Mouse (Mus musculus): Measurements from ENCODE around the gene Rasal1. TPM values are rescaled to one million over a fixed set of nuclear protein-coding genes. Genes with fewer than 3 reads are reported as not detected.

Gene Rasal1
- polyA plus RNA-seq, 1 experiment, result 2.0 TPM

GRCm38 (mm10) chr5:120605241-120605661, 43.4 kb upstream of the Rasal1 start:
- no peak for TF ChIP-seq CTCF (IDR thresholded peaks at IDR 0.05; ENCODE audit: low read depth, low read length)
- no peak for TF ChIP-seq EP300 (IDR thresholded peaks at IDR 0.05; ENCODE audit: insufficient read depth, low read depth, low read length)
- TF ChIP-seq POLR2A (IDR thresholded peaks at IDR 0.05; ENCODE audit: insufficient read depth, low read length), result no peak
- peaks cover 3% of the 10 kb centered on the region for H3K4me1 ChIP-seq (ENCODE audit: control insufficient read depth, insufficient read depth, low read length)
- H3K9me3 ChIP-seq (replicated peaks; ENCODE audit: control insufficient read depth, insufficient read depth, low read length, poor library complexity, severe bottlenecking), result no peaks in the 10 kb centered on the region
- peak overlapping the region; percentile 53 for H3K9ac ChIP-seq (ENCODE audit: low read depth, poor library complexity, severe bottlenecking)
- peak overlapping the region; percentile 13; the same call in 1 of the 2 replicates for H3K27ac ChIP-seq (ENCODE audit: insufficient read depth, low read length)
- no peaks in the 10 kb centered on the region for H3K36me3 ChIP-seq (ENCODE audit: control insufficient read depth, insufficient read depth, low read length, poor library complexity, severe bottlenecking)
- no peaks in the 10 kb centered on the region for H3K27me3 ChIP-seq (ENCODE audit: control insufficient read depth, insufficient read depth, low read length, poor library complexity, severe bottlenecking)
- H3K4me3 ChIP-seq (ENCODE audit: low read depth, low read length), result peak overlapping the region; percentile 66

GRCm38 (mm10) chr5:120605688-120606087, 42.9 kb upstream of the Rasal1 start:
- no peak for TF ChIP-seq POLR2A (IDR thresholded peaks at IDR 0.05; ENCODE audit: insufficient read depth, low read length)
- peak; percentile 77 for TF ChIP-seq CTCF (IDR thresholded peaks at IDR 0.05; ENCODE audit: low read depth, low read length)
- Histone ChIP-seq H3K4me3 (ENCODE audit: low read depth, low read length) (peak overlapping the region; percentile 74; the same call in 1 of the 2 replicates), H3K9me3 (replicated peaks; ENCODE audit: control insufficient read depth, insufficient read depth, low read length, poor library complexity, severe bottlenecking) (no peaks in the 10 kb centered on the region), H3K4me1 (ENCODE audit: control insufficient read depth, insufficient read depth, low read length) (peaks cover 3% of the 10 kb centered on the region), H3K9ac (ENCODE audit: low read depth, poor library complexity, severe bottlenecking) (peak overlapping the region; percentile 53), H3K27ac (ENCODE audit: insufficient read depth, low read length) (no peak overlapping the region), H3K36me3 (ENCODE audit: control insufficient read depth, insufficient read depth, low read length, poor library complexity, severe bottlenecking) (no peaks in the 10 kb centered on the region), H3K27me3 (ENCODE audit: control insufficient read depth, insufficient read depth, low read length, poor library complexity, severe bottlenecking) (no peaks in the 10 kb centered on the region)

GRCm38 (mm10) chr5:120606590-120607200, 41.9 kb upstream of the Rasal1 start:
- Histone ChIP-seq H3K27me3 (ENCODE audit: control insufficient read depth, insufficient read depth, low read length, poor library complexity, severe bottlenecking) (no peaks in the 10 kb centered on the region), H3K4me1 (ENCODE audit: control insufficient read depth, insufficient read depth, low read length) (peaks cover 3% of the 10 kb centered on the region), H3K9me3 (replicated peaks; ENCODE audit: control insufficient read depth, insufficient read depth, low read length, poor library complexity, severe bottlenecking) (no peaks in the 10 kb centered on the region), H3K9ac (ENCODE audit: low read depth, poor library complexity, severe bottlenecking) (0 out of 2 replicates have a peak overlapping the region, but pooled peaks have one; percentile 11), H3K27ac (ENCODE audit: insufficient read depth, low read length) (no peak overlapping the region), H3K36me3 (ENCODE audit: control insufficient read depth, insufficient read depth, low read length, poor library complexity, severe bottlenecking) (no peaks in the 10 kb centered on the region), H3K4me3 (ENCODE audit: low read depth, low read length) (peak overlapping the region; percentile 74)
- no peak for TF ChIP-seq POLR2A (IDR thresholded peaks at IDR 0.05; ENCODE audit: insufficient read depth, low read length)
- TF ChIP-seq CTCF (IDR thresholded peaks at IDR 0.05; ENCODE audit: low read depth, low read length), result peak; percentile 4

- Histone ChIP-seq H3K9ac (ENCODE audit: low read depth, poor library complexity, severe bottlenecking) (no peak overlapping the region), H3K9me3 (replicated peaks; ENCODE audit: control insufficient read depth, insufficient read depth, low read length, poor library complexity, severe bottlenecking) (no peaks in the 10 kb centered on the region), H3K36me3 (ENCODE audit: control insufficient read depth, insufficient read depth, low read length, poor library complexity, severe bottlenecking) (no peaks in the 10 kb centered on the region), H3K27ac (ENCODE audit: insufficient read depth, low read length) (no peak overlapping the region), H3K27me3 (ENCODE audit: control insufficient read depth, insufficient read depth, low read length, poor library complexity, severe bottlenecking) (no peaks in the 10 kb centered on the region), H3K4me3 (ENCODE audit: low read depth, low read length) (no peak overlapping the region), H3K4me1 (ENCODE audit: control insufficient read depth, insufficient read depth, low read length) (peaks cover 3% of the 10 kb centered on the region)
- TF ChIP-seq EP300 (IDR thresholded peaks at IDR 0.05; ENCODE audit: insufficient read depth, low read depth, low read length) (no peak), POLR2A (IDR thresholded peaks at IDR 0.05; ENCODE audit: insufficient read depth, low read length) (no peak), CTCF (IDR thresholded peaks at IDR 0.05; ENCODE audit: low read depth, low read length) (no peak)
Measured at GRCm38 (mm10) chr5:120607335-120607734, 41.3 kb upstream of the Rasal1 start.

- H3K4me1 ChIP-seq (ENCODE audit: control insufficient read depth, insufficient read depth, low read length), result peaks cover 3% of the 10 kb centered on the region
- TF ChIP-seq EP300 (IDR thresholded peaks at IDR 0.05; ENCODE audit: insufficient read depth, low read depth, low read length) (no peak), CTCF (IDR thresholded peaks at IDR 0.05; ENCODE audit: low read depth, low read length) (no peak), POLR2A (IDR thresholded peaks at IDR 0.05; ENCODE audit: insufficient read depth, low read length) (no peak)
- no peak overlapping the region for H3K27ac ChIP-seq (ENCODE audit: insufficient read depth, low read length)
- no peaks in the 10 kb centered on the region for H3K36me3 ChIP-seq (ENCODE audit: control insufficient read depth, insufficient read depth, low read length, poor library complexity, severe bottlenecking)
- H3K4me3 ChIP-seq (ENCODE audit: low read depth, low read length), result no peak overlapping the region
- no peaks in the 10 kb centered on the region for H3K9me3 ChIP-seq (replicated peaks; ENCODE audit: control insufficient read depth, insufficient read depth, low read length, poor library complexity, severe bottlenecking)
- H3K27me3 ChIP-seq (ENCODE audit: control insufficient read depth, insufficient read depth, low read length, poor library complexity, severe bottlenecking), result no peaks in the 10 kb centered on the region
- no peak overlapping the region for H3K9ac ChIP-seq (ENCODE audit: low read depth, poor library complexity, severe bottlenecking)
Measured at GRCm38 (mm10) chr5:120609246-120609775, 39.3 kb upstream of the Rasal1 start.

- Histone ChIP-seq H3K27ac (ENCODE audit: insufficient read depth, low read length) (no peak overlapping the region), H3K9me3 (replicated peaks; ENCODE audit: control insufficient read depth, insufficient read depth, low read length, poor library complexity, severe bottlenecking) (no peaks in the 10 kb centered on the region), H3K36me3 (ENCODE audit: control insufficient read depth, insufficient read depth, low read length, poor library complexity, severe bottlenecking) (no peaks in the 10 kb centered on the region), H3K4me3 (ENCODE audit: low read depth, low read length) (no peak overlapping the region), H3K4me1 (ENCODE audit: control insufficient read depth, insufficient read depth, low read length) (peaks cover 3% of the 10 kb centered on the region), H3K9ac (ENCODE audit: low read depth, poor library complexity, severe bottlenecking) (no peak overlapping the region), H3K27me3 (ENCODE audit: control insufficient read depth, insufficient read depth, low read length, poor library complexity, severe bottlenecking) (no peaks in the 10 kb centered on the region)
- TF ChIP-seq EP300 (IDR thresholded peaks at IDR 0.05; ENCODE audit: insufficient read depth, low read depth, low read length) (no peak), POLR2A (IDR thresholded peaks at IDR 0.05; ENCODE audit: insufficient read depth, low read length) (no peak), CTCF (IDR thresholded peaks at IDR 0.05; ENCODE audit: low read depth, low read length) (no peak)
Measured at GRCm38 (mm10) chr5:120610906-120611305, 37.7 kb upstream of the Rasal1 start.

Measured in ES-Bruce4 (cell line).